Mouse (Mus musculus) testis, adult 2 months (tissue): ENCODE results near the gene Gfpt1.

ENCODE experiments used
- CTCF ChIP-seq: fragments of 200-500 bp; IDR thresholded peaks from 2 replicates; pipeline ENCODE4 v1.5.1; 2012; ENCODE audit warnings: low read depth, mild to moderate bottlenecking, inconsistent platforms, low read length, moderate library complexity; ENCODE audit not compliant: control insufficient read depth, insufficient read depth, insufficient replicate concordance
- POLR2A ChIP-seq: fragments of 200-500 bp; IDR thresholded peaks from 2 replicates; pipeline ENCODE4 v1.6.1; 2012; ENCODE audit warnings: low read depth, mild to moderate bottlenecking, inconsistent platforms, low read length, moderate library complexity; ENCODE audit not compliant: control insufficient read depth

- TF ChIP-seq CTCF: no peak
- TF ChIP-seq POLR2A: no peak
Observed at GRCm38 (mm10) chr6:87115981-87116380, 73.3 kb downstream of the Gfpt1 start.
